Mouse (Mus musculus) spleen, postnatal 14 days (tissue): ENCODE measurements around the gene Pbx1.

Experiments used
- DNase-seq, 2 experiments: peaks; one replicate each; pipeline ENCODE4 v3.0.0; 2021 to 2022; ENCODE audit warnings: low spot score in 2 of 2

Gene Pbx1

DNA sequence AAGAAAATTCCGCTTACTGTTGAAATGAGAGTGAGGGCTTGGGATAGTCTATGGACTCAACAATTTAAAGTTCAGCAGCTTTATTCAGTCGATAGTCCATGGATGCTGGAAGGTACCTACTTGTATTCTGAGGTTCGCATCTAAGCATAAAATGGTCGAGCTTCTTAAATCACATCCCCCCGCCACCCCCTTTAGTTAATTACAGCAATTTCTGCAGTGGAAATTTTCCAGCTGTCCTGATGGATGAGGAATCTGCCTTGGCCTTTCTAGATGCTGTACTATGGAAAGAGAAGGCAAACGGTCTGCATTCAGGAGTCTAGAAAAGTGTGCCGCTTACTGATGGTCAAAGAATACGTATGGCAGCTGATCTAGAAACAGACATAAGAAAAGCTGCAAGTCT lies 262.3 kb downstream of the Pbx1 start:
- DNase-seq = no peak

DNA sequence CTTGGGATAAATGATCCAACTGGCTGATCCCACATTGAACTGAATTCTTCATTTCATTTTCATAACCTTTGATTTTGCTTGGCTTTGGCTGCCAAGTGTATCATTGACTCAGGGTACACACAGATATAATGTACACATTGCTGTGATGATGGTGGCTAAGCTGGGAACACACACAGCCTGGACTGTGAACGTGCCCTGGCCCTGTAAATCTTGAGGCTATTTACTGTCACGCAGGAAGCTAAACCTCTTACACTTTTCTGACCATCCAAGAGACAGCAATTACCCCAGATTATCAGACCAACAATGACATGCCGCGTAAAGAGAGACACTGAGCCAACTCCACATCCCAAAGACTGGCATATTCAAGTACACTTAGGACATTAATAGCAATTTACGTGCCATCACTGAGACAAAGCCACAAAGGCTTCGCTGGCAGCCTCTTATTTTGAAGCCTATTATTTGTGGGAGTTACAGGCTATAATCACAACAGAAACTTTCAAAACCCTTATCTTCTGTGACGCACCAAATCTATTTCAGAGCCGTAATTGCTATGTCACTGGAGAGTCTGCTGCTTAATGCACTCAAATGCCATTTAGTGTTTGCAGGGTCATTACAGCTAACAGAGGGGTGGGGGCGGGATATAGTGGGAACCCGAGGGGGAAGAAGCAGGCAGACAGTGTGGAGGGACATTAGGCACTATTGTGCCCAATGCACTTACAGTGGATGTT lies 262.9 kb downstream of the Pbx1 start:
- no peak for DNase-seq

DNA sequence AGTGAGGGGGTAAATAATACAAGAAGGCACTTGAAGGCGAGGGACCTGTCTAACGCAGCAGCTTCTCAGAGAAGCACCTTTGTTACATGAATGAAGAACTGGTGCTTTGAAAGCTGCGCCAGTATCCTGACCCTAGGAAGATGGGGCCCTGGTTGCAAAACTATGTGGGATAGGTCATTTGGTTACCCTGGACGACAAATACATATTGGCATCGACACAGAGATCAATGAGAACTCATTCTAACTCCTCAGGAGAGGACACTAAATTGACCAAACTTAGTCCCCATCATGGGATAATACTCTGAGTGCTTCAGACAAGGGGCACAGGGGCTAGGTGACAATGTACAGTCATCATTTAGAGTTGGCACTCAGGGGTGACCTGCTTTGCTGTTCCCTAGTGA lies 264.3 kb downstream of the Pbx1 start:
- DNase-seq = no peak

DNA sequence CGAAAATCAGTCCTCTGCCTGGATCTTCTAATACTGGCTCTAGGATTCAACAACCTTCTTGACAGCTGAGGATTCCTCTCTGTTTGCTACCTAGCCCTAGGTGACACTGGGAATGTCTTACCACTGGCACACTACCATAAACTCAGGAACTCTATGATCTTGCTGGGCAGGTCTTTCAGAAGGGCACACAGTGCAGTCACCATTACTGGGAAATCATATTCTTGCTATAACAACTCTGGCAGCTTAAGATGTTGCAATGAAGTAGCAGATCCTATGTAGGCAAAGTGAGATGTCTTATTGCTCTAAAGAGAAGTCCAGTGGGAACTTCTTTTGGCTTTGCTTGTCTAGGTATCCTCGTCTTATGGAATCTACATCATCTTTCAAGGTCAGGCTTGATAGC lies 265.2 kb downstream of the Pbx1 start:
- no peak for DNase-seq

DNA sequence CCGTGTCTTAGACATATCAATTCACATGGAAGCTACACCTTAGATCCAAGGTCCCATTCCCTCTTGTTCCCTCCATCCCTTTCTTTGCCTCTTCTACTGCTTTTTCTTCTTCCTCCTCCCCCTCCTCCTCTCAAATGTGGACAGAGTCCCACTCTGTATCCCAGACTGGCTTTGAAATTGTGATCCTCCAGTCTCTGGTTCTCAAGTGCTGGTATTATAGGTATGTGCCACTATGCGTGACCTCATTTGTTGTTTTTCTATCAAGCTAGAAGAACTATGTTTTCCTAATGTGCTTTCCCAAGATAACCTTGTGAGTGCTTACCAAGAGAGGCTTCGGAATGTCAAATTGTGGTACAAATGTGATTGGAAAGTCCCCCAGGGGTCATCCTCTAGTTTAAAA lies 267.1 kb downstream of the Pbx1 start:
- DNase-seq = no peak

DNA sequence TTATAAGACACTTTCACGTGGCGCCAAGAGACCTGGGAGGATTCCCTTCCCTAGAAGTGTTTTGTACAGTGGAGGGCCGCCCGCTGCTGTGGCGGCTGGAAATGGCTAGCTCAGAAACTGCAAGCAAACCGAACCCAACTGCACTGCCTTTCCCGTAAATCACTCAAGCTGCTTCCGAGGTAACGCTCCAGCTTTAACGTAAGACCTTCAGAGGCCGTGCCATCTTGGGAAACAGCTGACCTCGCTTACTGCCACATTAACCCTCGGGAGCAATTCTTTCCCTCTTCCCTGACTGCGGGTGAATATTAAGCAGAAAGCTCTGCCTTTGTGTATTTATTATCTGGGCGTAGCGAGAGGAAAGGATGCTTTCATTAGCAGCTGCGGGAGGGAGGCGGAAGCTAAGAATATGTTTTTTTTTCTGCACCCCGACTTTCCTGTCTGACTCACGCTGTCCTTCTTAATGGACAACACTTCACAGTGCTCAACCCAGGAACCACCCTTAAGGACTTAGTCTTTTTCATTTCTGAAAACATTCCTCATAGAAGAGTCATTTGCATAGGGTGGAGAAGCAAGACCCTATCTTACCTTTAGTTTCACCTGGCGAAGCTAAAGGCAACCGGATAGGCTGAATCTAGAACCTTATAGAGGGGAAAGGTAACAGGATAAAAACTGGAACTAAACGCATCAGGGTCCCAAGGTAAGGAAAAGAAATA lies 268.4 kb downstream of the Pbx1 start:
- DNase-seq = no peak

DNA sequence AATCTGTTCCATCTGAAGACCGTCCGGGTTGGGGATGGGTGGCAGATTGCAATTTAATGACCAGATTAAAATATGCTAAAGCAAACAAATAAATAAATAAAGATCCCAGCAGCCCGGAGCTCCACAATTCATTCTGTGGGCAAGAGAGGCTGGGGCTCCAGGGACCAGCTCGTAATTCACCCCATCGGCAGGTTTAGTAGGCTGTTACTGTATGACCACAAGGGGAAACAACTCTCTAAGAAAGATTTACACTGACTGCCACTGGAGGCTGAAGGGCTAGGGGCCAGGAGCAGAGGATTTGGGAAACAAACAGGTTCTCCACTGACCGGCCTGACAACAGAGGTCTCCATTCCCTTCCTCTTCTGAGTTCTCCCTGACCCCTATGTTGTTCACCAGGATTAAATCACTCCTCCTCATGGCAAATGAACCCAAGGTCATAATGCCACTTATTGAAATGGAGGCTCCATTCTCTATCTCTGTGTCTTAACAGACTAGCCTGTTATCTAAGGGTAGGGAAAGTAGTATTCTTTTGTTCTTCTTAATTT lies 292.9 kb downstream of the Pbx1 start:
- no peak for DNase-seq

DNA sequence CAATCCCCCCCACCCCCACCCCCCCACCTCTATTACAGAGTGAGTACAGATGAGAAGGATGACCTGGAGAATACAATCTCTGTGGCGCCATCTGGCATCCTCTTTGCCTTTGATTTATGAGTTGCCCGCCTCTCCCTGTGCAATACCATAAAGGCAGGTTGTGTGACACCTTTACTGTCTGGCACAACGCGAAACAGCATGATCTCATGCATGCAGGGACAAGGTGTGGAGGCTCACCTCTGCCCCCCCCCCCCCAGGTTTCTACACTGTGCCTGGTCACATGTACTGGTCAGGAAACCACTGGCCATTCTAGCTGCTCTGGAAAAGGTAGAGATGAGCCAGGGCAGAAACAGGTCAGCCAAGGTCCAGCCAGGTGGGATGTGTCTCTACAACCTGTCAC lies 293.4 kb downstream of the Pbx1 start:
- DNase-seq = no peak

DNA sequence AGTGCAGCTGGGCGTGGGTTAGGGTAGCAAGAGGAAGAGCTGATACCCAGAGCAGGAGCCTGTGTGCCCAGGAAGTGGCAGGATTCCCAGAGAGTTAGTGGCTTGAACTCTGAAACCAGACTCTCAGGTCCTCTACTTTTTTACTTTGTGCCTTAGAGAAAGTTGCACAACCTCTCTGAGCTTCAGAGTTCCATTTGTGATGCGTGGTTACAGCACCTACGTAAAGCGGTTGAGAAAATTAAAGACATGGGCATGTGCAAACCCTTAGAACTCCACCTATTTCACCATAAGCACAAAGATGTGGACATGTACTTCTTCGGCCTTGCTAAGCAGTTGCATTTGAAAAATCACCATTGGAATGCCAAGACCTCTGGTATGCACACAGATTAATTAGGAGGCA lies 294.2 kb downstream of the Pbx1 start:
- no peak for DNase-seq

DNA sequence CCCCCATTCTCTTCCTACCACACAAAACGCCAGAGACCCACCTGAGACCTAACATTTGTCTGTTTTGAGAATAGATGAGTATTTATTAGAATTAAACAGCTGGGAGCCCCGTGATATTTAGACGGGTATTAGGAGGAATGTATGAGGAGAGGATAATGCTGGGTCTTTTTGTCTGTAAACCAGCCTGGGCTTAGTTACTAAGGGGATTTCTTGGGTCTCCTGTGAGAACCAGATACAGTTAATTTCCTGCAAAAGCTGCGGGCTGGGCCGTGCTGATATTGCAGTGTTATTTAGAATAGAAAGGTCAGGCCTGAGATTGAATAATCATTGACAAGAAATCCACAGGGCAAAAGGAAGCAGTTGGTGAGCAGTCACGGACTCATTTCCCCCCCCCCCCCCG lies 296.5 kb downstream of the Pbx1 start:
- DNase-seq = no peak

DNA sequence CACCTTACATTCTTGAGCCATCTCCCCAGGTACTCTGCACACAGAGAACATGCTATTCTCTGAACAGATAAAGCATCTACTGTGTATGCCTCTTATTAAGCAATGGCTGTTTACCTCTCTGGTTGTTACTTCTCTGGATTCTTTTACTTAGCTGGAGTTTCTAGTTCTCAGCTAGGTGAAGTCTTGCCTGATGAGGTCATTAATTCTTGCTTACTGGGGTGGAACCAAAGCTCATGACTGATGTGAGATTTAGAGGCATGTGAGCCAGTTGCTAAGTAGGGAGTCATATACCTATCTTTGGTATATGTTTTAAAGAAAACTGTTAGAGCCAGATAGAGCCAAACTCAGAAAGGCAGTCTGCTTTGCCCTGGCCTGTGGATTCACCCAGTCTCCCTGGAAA lies 298.4 kb downstream of the Pbx1 start:
- DNase-seq = no peak

DNA sequence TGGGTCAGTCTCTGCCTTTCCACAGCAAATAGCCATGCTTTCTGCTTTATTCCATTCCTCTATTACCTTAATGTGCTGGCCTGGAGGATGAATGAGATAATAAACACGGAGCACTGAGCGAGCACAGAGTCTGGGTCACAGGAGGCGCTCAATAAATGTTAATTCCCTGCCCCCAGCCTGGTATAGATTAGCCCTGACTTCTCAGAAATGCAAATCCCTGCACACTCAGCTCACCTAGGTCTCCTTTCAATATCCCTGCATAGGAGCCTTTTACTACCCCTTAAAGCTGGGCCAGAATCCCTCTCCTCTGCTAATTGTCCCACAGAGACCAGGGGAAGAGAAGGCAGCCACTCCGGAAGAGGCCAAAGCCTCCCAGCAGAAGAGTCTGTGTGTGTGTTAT lies 304.1 kb downstream of the Pbx1 start:
- no peak for DNase-seq

DNA sequence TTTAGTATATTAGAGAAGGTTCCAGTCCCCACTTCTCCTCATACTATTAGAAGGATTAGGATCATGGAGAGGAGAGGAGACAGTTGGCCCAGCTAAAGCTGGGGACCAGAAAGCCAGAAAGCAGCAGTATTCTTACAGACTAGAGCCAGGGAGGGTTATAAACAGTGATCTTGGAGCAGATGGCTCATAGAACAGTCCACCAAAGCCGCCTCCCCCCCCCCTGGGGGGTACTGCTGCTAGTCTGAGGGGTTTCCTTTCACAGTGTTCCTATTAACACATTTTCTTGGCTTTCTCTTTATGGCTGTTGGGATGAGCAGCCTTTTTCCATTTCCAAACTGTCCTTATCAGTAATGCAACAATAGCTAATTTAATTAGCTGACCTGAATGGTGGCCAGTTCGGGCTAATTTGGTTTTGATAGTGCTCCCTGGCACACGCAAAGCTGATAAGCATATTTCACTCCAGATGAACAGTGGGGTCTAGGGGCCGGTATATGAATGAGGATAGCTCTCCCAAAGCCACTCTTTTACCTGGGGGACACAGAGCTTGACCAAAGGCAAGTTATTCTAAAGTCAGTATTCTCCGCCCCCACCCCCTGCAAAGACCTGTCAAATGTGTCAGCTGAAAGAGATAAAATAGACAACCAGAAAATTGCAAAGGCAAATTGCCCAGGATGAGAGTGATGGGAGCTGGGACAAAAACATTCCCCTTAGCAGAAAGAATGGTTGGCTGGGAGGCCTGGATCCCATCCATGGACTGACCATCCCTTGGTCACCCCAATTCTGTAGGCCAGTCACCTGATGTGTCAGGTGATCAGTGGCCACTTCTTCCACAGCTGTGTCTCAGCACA lies 307.2 kb downstream of the Pbx1 start:
- DNase-seq = no peak

DNA sequence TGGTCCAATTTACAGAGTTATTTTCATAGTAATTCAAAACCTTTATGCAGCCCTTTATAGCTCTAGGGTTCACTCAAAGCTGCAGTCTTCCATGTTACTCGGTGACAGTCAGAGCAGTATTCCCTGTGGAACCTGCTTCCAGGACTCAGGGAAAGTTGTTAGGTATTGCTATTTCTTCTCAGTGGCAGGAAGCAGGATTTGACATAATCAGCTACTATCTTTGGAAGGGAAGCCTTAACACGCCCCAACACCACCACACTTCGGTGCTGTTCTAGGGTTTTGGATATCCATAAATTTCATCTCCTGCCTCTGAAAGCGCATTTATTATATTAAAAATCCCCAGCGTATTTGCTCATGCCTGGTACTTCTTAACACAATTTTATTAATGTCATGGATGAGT lies 314.0 kb downstream of the Pbx1 start:
- DNase-seq = no peak

DNA sequence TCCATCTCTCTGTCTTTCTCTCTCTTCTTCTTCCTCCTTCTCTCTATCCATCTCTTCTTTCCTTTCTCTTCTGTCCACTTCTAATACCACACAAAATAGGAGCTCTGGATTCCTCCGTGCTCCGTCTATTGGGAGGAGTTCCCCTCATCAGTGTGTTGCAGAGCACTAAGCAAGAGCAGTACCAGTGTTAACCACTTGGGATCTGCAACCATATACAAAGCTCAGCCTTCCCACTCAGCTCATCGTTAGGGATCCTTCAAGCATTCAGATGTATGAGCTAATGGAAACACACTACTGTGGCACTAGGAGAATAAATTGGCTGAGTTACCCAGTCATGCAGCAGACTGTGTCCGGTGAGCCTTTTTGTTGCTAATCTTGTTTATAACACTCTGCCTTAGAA lies 314.7 kb downstream of the Pbx1 start:
- DNase-seq = no peak

DNA sequence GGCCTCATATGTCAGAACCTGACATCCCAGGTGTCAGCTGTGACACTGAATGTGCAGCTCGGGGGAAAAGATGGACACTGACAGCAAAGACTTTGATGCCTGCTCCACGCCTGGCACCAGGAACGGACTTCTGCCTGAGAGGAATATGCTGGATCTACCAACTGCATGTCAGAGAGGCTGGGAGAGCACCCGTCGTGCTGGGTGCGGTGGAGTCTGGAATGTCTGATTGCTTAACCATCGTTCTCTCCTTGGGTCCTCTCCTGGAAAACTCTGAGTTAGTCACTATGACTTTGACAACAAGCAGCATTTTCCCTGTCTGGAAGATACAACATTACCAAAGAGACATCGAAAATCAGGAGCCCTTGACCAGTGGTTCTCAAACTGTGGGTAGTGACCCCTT lies 322.3 kb downstream of the Pbx1 start:
- no peak for DNase-seq

DNA sequence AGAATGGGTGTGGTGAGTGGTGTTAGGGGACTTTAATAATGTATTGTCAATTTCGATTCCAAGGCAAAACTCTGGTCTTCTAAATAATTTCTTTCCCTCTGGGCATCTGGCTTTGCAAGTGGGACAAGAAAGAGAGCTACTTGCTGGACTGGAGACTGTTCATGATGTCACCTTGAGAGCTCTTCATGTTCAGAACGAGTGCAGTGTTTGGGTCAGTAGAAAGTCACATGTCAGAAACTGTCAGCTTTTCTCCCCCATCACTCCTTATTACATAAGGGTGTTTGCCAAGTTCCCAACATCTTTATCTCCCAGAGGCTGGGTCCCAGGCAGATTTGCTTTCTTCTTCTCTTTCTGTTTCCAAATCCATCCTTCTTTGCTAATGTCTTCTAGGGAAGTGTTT lies 328.2 kb downstream of the Pbx1 start:
- no peak for DNase-seq

DNA sequence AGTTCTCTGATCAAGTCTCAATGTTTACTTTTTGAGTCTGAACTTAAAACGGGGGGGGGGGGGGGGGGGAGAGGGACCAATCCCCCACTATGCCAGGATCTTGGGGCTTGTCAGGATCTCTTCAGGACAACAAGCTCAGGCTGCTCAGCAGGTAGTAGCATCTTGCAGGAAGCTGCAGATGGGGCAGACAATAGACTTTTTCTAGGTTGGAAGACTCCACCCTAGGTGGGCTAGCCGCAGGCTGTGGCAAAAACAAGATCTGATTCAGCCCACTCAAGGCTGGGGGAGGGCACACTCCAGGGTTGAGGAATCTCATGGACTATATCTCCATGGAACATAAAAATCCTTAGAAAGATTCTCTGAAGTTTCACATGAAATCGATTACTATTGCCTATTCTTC lies 330.6 kb downstream of the Pbx1 start:
- DNase-seq = no peak

DNA sequence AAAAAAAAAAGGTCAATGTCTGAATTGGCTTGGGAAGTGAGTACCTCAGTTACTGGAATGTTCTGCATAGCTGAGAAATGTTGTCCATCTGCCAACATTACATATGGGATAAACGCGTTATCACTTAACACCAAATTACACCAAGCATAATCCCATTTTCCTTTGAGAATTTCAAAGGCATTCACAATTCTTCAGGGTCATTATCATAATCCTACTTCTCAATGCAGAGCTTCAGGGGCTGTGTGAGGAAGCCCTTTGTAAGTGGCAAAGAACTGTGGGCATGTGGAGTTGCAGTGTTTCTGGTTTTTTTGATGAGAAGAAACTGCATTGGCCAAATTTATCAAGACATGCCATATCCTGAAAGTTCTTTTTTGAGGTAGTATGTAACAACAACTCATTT lies 333.3 kb downstream of the Pbx1 start:
- no peak for DNase-seq

DNA sequence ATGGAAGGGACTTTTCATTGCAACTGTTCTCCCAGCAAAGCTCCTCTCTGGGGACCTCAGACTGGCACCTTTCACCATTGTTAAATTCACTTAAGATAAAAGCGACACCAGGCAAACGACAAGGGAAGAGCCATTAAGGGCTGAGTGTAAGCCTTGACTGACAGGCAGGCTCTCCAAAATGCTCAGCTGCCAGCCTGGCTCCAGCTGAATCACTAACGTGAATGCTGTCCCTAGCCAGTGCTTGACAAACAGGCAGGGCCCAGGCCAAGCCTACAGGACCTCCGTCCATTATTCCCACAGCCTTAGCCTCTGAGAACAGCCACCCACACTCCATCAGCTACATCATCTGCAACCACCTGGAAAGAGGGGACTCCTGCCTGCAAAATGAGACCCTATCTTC lies 337.4 kb downstream of the Pbx1 start:
- DNase-seq = no peak

DNA sequence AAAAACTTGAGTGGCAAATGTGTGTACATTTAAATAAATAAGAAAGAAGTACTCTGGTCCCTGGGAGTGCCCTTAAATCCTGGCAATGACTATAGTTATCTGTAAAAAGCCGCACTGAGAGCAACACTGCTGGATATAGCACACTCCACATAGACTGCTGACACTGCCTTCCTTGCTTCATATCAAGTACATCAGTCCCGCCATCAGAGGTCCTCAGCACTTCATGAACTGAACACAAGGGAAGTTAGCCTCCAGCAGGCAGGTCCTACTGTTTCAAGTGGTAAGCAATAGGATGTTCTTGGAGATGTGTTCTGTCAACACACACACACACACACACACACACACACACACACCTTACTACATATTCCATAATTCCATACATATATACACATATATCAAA lies 339.0 kb downstream of the Pbx1 start:
- no peak for DNase-seq

DNA sequence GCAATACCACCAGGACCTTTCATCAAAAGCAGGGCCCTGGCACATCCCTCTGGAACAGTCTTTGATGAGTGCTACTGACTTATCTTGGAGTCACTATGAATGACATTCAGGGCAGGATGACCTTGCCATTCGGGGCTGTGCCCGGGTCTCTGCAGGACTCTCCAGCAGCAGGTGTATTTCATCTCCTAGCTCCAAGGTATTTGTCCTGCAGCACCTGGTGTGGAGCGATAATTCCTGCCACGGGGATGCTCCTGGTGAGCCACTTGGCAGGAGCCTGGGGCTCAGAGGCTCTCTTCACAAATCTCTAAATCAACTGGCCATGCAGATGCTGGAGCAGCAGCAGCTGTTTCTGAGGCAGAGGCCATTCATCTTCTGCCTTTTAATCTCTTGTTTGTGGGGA lies 340.4 kb downstream of the Pbx1 start:
- DNase-seq = no peak

DNA sequence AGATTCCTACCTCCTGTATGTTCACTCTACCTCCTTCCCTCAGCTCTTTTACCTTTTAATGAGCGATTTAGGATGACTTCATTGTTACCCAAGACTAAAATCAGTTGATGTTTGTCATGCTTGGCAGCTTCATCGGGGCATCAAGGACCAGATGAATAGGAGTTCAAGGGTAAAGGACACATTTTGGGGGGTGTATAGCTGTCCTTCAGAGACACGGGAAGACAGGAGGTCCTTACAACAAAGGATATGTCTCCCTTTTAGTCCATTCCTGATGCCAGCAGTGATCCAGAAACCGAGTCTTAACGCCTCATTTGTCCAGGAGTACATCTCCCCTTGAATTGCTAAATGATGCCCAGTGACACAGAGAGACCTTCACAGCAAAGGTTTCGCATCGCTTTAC lies 343.4 kb downstream of the Pbx1 start:
- DNase-seq = no peak
